Mouse (Mus musculus): ENCODE results near the gene Cggbp1. TPM values are rescaled to one million over a fixed set of nuclear protein-coding genes. Genes with fewer than 3 reads are reported as not detected.

The Cggbp1 gene
- total RNA-seq, 2 experiments from 2014 or later = 64.2 to 70.3 TPM

- no peak for DNase-seq (ENCODE audit: low spot score in 2 of 2)
Observed at GRCm38 (mm10) chr16:64872296-64872695, 20.5 kb downstream of the Cggbp1 start.

DNA sequence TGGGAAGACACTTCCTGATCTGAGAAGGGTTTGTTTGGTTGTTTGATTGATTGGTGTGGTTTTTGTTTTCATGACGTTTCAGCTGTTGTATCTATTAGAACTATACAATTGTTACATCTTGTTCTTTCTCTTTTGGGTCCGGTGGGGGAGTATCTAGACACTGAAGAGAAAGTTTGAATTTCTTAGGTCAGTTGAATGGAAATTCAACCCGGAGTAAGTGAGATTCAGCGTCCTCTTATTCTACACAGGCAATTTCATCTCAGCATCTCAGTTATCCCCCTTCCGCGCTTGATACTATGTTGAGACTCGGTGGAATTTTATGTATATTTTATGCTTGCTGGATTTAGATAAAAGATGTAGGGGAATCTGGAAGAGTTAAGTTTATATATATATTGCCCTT, 21.0 kb downstream of the Cggbp1 start:
- DNase-seq (ENCODE audit: low spot score in 2 of 2) = no peak

DNA sequence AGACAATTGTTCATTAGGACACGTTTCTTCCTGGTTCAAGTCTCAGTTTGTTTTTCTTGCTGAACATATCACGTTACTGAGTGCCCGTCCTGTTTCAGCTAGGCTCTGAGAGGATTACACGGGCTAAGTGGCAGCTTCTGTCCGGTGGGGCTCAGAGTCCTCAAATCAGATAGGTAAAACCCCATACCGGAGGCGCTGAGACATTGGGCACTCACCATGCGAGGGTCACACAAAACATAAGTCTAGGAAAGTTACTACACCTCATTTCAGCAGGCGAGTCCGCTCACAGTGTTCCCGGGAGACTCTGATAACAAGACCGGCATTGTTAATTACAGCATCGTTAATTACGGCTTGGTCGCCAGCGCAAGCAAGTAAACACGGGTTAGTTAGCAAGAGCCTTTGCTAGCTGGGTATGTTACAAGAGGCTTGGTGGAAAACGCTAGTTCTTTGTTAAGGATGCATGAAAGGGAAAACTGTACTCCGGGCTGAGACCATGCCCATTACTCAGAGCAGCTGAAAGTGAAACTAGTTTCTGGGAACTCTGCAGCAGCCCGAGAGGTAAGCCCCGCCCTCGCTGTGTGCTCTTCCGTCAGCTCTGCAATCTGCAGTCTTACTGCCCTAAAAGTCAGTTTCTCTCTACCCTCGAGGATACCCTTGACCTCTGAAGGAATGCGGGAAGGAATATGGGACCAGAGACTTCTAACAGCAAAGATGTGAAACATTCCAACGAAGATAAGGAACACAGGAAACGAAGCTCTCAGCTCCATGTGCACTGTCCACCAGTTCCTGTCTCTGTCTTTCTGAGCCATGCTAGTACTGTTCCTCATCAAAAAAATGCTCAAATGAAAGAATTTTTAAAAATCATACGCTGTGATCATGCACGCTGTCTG, 21.9 kb downstream of the Cggbp1 start:
- peak in 1 of 2 experiments; percentile 66 for DNase-seq (ENCODE audit: low spot score in 2 of 2)

DNA sequence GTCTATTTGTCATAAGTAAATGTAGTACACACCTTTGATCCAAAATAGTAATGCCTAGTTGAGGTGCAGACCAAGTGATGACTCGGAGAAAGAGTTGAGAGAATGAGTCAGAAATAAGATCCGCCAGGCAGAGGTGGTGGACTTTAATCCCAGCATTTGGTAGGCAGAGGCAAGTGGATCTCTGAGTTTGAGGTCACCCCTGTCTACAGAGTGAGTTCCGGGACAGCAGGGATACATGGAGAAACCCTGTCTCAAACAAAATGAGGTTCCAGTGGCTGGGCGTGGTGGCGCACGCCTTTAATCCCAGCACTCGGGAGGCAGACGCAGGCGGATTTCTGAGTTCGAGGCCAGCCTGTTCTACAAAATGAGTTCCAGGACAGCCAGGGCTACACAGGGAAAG, 23.6 kb downstream of the Cggbp1 start:
- DNase-seq (ENCODE audit: low spot score in 2 of 2) = no peak

DNA sequence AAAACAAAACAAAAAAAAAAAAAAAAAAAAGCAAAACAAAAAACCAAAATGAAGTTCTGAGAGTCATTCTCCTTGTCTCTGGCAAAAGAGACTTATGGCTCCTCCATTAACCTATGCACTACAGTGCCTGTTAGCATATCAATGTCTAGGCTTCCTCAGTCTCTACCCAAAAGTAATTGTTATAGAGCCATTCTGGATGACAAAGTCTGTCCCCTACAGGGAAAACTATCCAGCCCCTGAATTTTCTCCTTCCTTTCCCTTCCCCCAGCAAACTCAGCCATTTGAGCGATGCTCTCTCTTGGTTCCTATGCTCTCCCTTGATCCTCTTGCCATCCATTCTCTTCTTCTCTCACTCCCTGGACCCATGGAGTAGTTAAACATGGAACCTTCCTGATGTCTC, 24.0 kb downstream of the Cggbp1 start:
- DNase-seq (ENCODE audit: low spot score in 2 of 2) = no peak

DNA sequence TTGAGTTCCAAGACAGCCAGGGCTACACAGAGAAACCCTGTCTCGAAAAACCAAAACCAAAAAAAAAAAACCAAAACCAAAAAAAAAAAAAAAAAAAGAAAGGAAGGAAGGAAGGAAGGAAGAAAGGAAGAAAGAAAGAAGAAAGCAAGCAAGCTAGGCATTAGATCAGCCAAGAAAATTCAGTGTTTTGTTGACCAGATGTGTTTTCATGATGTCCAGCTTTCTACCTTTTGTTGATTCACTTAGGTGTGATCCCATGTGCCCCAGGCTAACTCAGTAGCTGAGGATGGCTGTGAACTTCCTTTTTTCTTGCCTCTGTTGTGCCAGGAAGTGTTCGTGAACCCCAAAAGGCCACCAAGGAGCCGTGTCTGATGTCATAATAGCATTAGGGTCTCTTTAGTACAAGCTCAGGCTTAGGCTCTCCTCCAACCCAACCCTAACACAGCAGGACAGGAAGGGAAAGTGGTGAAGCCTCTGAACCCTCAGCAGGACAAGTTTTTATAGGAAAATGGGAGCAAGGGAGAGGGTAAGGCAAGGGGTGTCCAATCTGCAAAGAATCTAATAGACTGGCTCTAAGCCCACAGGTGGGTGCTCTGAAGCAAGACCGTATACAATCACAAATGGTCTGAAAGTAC, 25.0 kb downstream of the Cggbp1 start:
- no peak for DNase-seq (ENCODE audit: low spot score in 2 of 2)

GRCm38 (mm10) chr16:64877314-64877713, 25.5 kb downstream of the Cggbp1 start:
- no peak for DNase-seq (ENCODE audit: low spot score in 2 of 2)

DNA sequence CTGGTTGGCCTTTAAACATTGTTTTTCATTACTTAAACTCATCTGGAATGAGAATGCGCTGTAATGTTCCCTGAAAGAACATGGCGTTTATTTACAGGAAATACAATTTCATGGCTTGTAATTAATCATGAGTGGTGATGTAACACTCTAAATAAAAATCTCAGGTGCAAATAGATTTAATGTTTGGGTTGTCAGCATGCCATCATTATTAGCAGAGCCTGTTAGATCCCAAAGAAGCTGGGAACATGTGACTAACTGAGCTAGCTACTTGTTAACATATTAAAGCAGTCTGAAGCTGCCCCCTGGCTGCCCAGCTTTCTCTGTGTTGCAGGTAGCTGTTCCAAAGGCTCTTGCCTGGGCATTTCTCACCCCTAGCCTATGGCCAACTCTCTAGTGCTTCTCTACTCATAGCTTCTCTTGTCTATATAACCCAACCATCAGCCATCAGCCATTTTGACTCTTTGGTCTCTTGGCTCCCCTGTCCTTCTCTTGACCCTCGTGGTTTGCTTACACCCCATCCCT, 26.9 kb downstream of the Cggbp1 start:
- no peak for DNase-seq (ENCODE audit: low spot score in 2 of 2)

- DNase-seq (ENCODE audit: low spot score in 2 of 2) = no peak
Observed at GRCm38 (mm10) chr16:64879735-64880134, 27.9 kb downstream of the Cggbp1 start.

DNA sequence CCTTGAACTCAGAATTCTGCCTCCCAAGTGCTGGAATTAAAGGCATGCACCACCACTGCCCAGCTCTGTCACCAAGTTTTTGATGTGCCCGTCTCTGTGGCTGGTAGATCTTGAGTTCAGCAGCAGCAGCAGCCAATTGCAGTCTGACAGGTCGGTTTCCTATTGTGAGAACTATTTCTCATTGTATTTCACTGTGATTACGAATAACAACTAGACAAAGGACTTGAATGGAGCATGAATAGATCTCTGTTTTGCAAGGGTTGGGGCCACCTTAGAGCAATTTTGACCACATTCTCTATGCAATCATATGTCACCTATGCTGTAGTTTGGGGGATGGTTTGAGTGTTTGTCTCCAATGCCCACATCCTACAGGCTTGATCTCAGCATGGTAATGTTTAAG, 29.2 kb downstream of the Cggbp1 start:
- no peak for DNase-seq (ENCODE audit: low spot score in 2 of 2)

DNA sequence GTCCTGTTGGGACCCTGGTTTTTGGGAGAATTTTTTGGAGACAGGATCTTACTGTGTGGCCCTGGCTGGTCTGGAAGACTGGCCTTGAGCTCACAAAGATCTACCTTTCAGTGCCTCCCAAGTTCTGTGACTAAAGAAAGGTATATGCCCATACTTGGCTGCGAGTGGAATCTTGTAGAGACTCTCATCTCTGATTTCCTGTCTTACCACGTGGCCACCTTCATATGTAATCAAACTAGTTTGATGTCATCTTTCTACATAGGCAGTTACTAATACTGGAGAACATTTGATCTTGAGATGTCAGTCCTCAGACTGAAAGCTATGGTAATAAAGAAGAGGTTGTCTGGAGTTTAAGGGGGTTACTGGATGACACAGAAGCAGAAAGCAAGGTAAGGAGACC, 29.6 kb downstream of the Cggbp1 start:
- DNase-seq (ENCODE audit: low spot score in 2 of 2) = no peak

- DNase-seq (ENCODE audit: low spot score in 2 of 2) = no peak
Observed at GRCm38 (mm10) chr16:64883896-64884295, 32.1 kb downstream of the Cggbp1 start.

DNA sequence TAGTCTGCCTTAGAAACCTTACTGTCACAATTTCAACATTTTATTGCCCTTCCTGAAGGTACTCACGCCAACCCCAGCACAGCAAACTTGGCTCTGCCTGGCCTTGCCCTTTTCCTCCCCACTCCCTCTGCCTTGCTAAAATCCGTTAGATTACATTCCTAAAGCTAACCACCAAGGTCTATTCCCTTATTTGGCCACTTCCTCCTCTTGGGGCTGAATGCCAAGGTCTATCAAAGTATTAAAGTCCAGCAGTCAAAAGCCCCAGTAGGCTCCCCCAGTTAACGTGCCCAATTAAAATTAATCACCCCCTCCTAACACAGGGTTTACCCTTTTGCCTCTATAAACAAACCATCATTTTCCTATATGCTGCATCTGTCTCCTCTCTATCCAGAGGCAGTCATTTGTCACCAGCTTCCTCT, 32.6 kb downstream of the Cggbp1 start:
- no peak for DNase-seq (ENCODE audit: low spot score in 2 of 2)

DNA sequence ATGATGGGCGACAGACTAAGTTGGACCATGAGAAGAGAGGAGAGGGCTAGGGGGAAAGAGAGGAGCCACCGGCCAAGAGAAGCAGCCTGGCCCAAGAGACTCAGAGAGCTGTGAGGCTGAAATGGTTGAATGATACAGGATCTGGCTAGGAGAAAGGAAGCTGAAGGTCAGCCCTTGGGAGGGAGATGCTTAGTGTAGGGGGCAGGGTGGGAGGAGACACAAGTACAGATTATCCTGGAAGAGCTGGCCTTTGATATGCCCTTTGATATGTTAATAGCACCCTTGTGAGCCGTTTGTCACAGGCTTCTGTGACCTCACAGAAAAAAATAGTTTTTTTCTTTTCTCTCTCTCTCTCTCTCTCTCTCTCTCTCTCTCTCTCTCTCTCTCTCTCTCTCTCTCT, 33.3 kb downstream of the Cggbp1 start:
- no peak for DNase-seq (ENCODE audit: low spot score in 2 of 2)

- no peak for DNase-seq (ENCODE audit: low spot score in 2 of 2)
Observed at GRCm38 (mm10) chr16:64885547-64885946, 33.8 kb downstream of the Cggbp1 start.

DNA sequence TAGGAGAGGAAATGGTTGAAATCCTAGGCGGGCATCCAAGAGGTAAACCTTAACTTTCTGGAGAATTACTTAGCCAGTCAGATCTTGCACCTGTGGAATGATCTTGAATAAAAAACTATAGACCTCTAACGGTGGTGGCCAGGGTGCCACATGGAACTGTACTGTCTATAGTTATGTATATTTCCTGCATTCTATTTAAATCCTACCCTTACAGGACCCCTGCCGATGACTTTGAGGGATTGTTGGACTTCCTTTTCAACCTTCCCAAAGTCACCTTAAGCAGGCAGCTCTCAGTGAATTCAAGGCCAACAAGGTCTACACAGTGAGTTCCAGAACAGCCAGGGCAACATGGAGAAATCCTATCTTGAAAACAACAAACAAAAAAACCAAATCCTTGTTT, 37.7 kb downstream of the Cggbp1 start:
- DNase-seq (ENCODE audit: low spot score in 2 of 2) = no peak

- no peak for DNase-seq (ENCODE audit: low spot score in 2 of 2)
Observed at GRCm38 (mm10) chr16:64899084-64899483, 47.3 kb downstream of the Cggbp1 start.

- no peak for DNase-seq (ENCODE audit: low spot score in 2 of 2)
Observed at GRCm38 (mm10) chr16:64903328-64903727, 51.5 kb downstream of the Cggbp1 start.

GRCm38 (mm10) chr16:64907112-64907511, 55.3 kb downstream of the Cggbp1 start:
- no peak for DNase-seq (ENCODE audit: low spot score in 2 of 2)

DNA sequence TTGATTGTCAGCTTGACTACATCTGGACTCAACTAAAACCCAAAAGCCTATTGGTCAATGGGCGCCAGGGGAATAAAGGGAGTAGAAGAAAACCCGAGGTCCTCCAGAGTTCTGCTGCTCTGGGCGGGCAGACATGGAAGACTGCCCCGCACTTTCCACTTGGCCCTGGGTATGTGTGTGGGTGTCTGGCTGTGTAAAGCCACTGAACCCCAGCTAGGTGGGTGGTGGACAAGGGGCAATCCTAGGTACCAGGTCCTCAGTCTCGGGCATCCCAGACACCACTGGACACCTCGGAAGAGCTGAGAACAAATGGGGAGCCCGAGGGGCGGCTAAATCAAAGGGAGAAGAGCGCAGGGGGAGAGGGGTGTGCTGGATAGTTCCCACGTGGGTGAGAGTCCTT, 57.0 kb downstream of the Cggbp1 start:
- DNase-seq (ENCODE audit: low spot score in 2 of 2) = no peak

Measured in gastrocnemius, postnatal 4 days (tissue).